Mouse (Mus musculus) C2C12 (cell line): ENCODE data around the gene Echs1.

ENCODE experiments used
- CTCF ChIP-seq: IDR thresholded peaks from one replicate; pipeline ENCODE4 v1.5.1; 2011; ENCODE audit not compliant: control insufficient read depth, insufficient read depth, insufficient read length
- MAX ChIP-seq: IDR thresholded peaks from one replicate; pipeline ENCODE4 v1.6.1; 2011; ENCODE audit warnings: mild to moderate bottlenecking, control low read depth

DNA sequence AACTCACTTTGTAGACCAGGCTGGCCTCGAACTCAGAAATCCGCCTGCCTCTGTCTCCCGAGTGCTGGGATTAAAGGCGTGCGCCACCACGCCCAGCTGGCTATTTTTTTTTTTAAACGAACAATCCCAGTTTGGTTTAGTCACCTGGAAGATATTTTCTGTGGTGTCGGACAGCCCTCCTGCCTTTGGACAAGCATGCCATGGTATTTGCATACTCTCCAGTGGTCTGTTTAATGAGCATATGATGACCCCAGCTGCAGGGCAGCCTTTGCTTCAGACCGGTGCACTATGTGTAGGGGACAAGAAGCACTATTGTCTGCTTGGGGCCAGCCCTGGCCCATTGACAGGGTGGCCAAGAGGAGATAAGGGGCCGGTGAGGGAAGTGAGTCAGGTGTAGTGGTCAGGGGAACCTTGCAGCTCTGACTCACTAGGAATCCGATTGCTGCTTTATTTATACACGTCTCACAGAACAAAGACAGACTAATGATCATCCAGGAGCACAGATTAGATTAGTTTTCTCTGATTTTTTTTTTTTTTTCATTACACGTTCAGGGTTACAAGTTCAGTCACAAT lies 5.1 kb upstream of the Echs1 start:
- TF ChIP-seq CTCF (no peak), MAX (no peak)
